Mouse (Mus musculus) liver, adult 2 months (tissue): ENCODE measurements around the gene Plet1.

Source experiments
- CTCF ChIP-seq: fragments of 200-500 bp; IDR thresholded peaks from 2 replicates; pipeline ENCODE4 v1.5.1; 2011; ENCODE audit warnings: low read depth, low read length, control low read depth
- POLR2A ChIP-seq: fragments of 200-500 bp; IDR thresholded peaks from 2 replicates; pipeline ENCODE4 v1.6.1; 2011; ENCODE audit warnings: low read length, control low read depth; ENCODE audit not compliant: insufficient read depth; ENCODE audit errors: extremely low read depth

DNA sequence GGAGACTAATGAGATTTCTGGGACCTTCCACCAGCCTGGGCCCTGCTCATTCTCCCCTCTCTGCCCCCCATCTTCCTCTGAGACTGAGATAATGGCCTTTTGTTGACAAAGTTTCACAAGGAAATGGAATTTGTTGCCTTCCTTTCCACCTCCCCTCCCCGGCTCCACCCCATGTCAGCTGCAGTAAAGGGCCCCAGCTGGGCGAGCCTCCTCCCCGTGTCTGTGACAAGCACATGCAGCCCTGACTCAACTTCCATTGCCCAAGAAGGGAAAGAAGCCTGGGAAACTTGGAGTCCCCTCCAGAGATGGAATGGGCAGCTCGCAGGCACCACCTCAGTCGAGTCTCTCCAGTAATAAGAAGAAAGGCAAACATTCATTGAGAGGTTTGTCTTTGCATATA is 15.5 kb upstream of the Plet1 start:
- TF ChIP-seq CTCF (no peak), POLR2A (no peak)
